Mouse (Mus musculus): ENCODE measurements around the gene Tnpo1.

Gene Tnpo1

GRCm38 (mm10) chr13:98925486-98926212 lies 535 bp downstream of the Tnpo1 start:
- peak; percentile 22 to 53 for DNase-seq (ENCODE audit: low spot score in 2 of 2)

GRCm38 (mm10) chr13:98924897-98925485 lies 1.2 kb downstream of the Tnpo1 start:
- DNase-seq (ENCODE audit: low spot score in 2 of 2), result no peak

GRCm38 (mm10) chr13:98922806-98923205 lies 3.4 kb downstream of the Tnpo1 start:
- no peak for DNase-seq (ENCODE audit: low spot score in 2 of 2)

GRCm38 (mm10) chr13:98921276-98921675 lies 4.9 kb downstream of the Tnpo1 start:
- DNase-seq (ENCODE audit: low spot score in 2 of 2), result no peak

GRCm38 (mm10) chr13:98920300-98920699 lies 5.9 kb downstream of the Tnpo1 start:
- no peak for DNase-seq (ENCODE audit: low spot score in 2 of 2)

- no peak for DNase-seq (ENCODE audit: low spot score in 2 of 2)
These were observed 6.5 kb downstream of the Tnpo1 start for GRCm38 (mm10) chr13:98919695-98920094.

GRCm38 (mm10) chr13:98917851-98918250 lies 8.3 kb downstream of the Tnpo1 start:
- DNase-seq (ENCODE audit: low spot score in 2 of 2), result no peak

GRCm38 (mm10) chr13:98915591-98915990 lies 10.6 kb downstream of the Tnpo1 start:
- DNase-seq (ENCODE audit: low spot score in 2 of 2), result no peak

- no peak for DNase-seq (ENCODE audit: low spot score in 2 of 2)
These were observed 11.4 kb downstream of the Tnpo1 start for GRCm38 (mm10) chr13:98914844-98915212.

- DNase-seq (ENCODE audit: low spot score in 2 of 2), result no peak
These were observed 12.0 kb downstream of the Tnpo1 start for GRCm38 (mm10) chr13:98914010-98914843.

- no peak for DNase-seq (ENCODE audit: low spot score in 2 of 2)
These were observed 13.0 kb downstream of the Tnpo1 start for GRCm38 (mm10) chr13:98913196-98913595.

GRCm38 (mm10) chr13:98912602-98913001 lies 13.6 kb downstream of the Tnpo1 start:
- DNase-seq (ENCODE audit: low spot score in 2 of 2), result no peak

- no peak for DNase-seq (ENCODE audit: low spot score in 2 of 2)
These were observed 15.4 kb downstream of the Tnpo1 start for GRCm38 (mm10) chr13:98910801-98911200.

- DNase-seq (ENCODE audit: low spot score in 2 of 2), result no peak
These were observed 21.6 kb downstream of the Tnpo1 start for GRCm38 (mm10) chr13:98904608-98905007.

GRCm38 (mm10) chr13:98902366-98903025 lies 23.7 kb downstream of the Tnpo1 start:
- DNase-seq (ENCODE audit: low spot score in 2 of 2), result no peak

GRCm38 (mm10) chr13:98899550-98899949 lies 26.6 kb downstream of the Tnpo1 start:
- no peak for DNase-seq (ENCODE audit: low spot score in 2 of 2)

- no peak for DNase-seq (ENCODE audit: low spot score in 2 of 2)
These were observed 28.6 kb downstream of the Tnpo1 start for GRCm38 (mm10) chr13:98897577-98897976.

GRCm38 (mm10) chr13:98896434-98897126 lies 29.6 kb downstream of the Tnpo1 start:
- DNase-seq (ENCODE audit: low spot score in 2 of 2), result no peak

- DNase-seq (ENCODE audit: low spot score in 2 of 2), result no peak
These were observed 30.2 kb downstream of the Tnpo1 start for GRCm38 (mm10) chr13:98896013-98896412.

- no peak for DNase-seq (ENCODE audit: low spot score in 2 of 2)
These were observed 31.3 kb downstream of the Tnpo1 start for GRCm38 (mm10) chr13:98894900-98895299.

- no peak for DNase-seq (ENCODE audit: low spot score in 2 of 2)
These were observed 34.7 kb downstream of the Tnpo1 start for GRCm38 (mm10) chr13:98891443-98891842.

GRCm38 (mm10) chr13:98890871-98891219 lies 35.3 kb downstream of the Tnpo1 start:
- peak; percentile 64 to 72 for DNase-seq (ENCODE audit: low spot score in 2 of 2)

Measured in spleen, postnatal 14 days (tissue).